ENCODE assay signal across 10 mouse cellular contexts in the genomic region with DNA sequence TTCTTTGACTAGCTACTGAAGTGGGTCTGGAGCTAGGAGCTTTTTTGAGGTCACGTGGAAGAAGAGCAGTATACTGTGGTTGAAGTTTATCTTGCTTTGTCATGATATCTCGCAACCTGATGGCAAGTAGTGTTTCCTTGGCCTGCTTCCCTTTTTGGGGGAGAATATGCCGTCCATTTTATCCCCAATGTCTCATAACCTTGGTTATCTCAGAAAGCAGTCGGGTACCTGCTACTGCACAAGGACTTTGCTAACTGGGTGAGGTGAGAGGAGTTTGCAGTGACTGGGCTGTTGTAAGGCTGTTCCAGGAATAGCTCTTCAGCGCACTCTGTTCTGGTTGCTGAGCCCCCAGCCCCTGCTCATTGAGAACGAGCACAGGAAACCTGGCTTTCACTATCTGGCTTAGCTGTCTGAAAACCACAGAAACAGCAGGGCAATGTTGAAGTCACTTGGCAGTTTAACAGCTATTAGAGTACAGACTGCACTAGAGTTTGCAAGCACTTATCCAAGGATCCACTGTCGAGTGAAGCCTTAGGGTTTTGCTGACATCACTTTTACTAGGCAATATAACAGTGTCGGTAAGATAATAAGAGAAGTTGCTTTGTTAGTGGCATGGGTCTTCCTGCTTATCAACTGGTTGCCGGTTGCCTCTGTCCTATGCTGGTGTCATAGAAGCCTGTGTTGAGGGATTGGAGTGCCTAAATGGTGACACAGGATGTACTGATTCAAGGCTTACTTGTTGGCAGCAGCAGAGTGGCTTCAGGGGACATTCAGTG. TPM values are rescaled to one million over a fixed set of nuclear protein-coding genes. Genes with fewer than 3 reads are reported as not detected.
DNase-seq lines count a peak whose midpoint lies in the region; ATAC-seq and TF ChIP-seq lines count a peak whose summit lies in the region.
"Had no signal": no experiment of that assay in that cellular context is flagged by ENCODE, and none has a peak within 500 bp of the region (broad histone marks: within the 10 kb centered on the region; RNA-seq: fewer than 3 reads in every experiment).

No protein-coding gene starts in this region.

- peak overlapping the region; percentile 33; the same call in 1 of the 2 replicates for H3K27ac ChIP-seq in heart, postnatal 0 days (ENCODE audit: low read depth)
- H3K27ac ChIP-seq in kidney, embryonic 14.5 days (ENCODE audit: low read depth, low read length): no peak overlapping the region
- H3K27ac ChIP-seq: left cerebral cortex, adult 2 months had no signal

- intact Hi-C loops in heart, postnatal 25 days (cut with DNase I): no loop called here

- H3K4me2 ChIP-seq in heart, postnatal 0 days (ENCODE audit: low read depth, low read length): 0 out of 2 replicates have a peak overlapping the region, but pooled peaks have one; percentile 13
- H3K4me2 ChIP-seq in kidney, embryonic 14.5 days (replicated peaks; ENCODE audit: low read depth, low read length): no peak overlapping the region
- H3K4me2 ChIP-seq: lung, embryonic 14.5 days had no signal

- DNase-seq in heart, postnatal 0 days (ENCODE audit: low spot score): peak; percentile 65
- DNase-seq in heart, postnatal 25 days (ENCODE audit: low spot score): no peak
- peak; percentile 92 for DNase-seq in MEL-GATA-1-ER (ENCODE audit: extremely low read depth, low read depth)
- DNase-seq in induced T-regulatory cell, adult 2 months (ENCODE audit: low read depth): peak; percentile 65
- DNase-seq in natural killer cell, adult 2 months (ENCODE audit: low spot score in 2 of 2): peak; percentile 4 to 6
- DNase-seq in gastrocnemius, adult 18-20 months (ENCODE audit: low spot score): no peak
- DNase-seq: lung, embryonic 14.5 days had no signal

- no peak for TF ChIP-seq CTCF in heart, postnatal 0 days (IDR thresholded peaks at IDR 0.05; ENCODE audit: low read depth)

- no peak overlapping the region for H3K4me3 ChIP-seq in heart, postnatal 0 days (ENCODE audit: low read depth, low read length)
- H3K4me3 ChIP-seq in kidney, embryonic 14.5 days (ENCODE audit: low read length): no peak overlapping the region
- H3K4me3 ChIP-seq: left cerebral cortex, adult 2 months had no signal

- peaks cover 7% of the 10 kb centered on the region; the same call in 1 of the 2 replicates for H3K4me1 ChIP-seq in heart, postnatal 0 days (ENCODE audit: control insufficient read depth, insufficient read depth)
- no peaks in the 10 kb centered on the region for H3K4me1 ChIP-seq in kidney, embryonic 14.5 days (ENCODE audit: control insufficient read depth, insufficient read depth, low read length)

- peak; percentile 75 for ATAC-seq in heart, postnatal 0 days (ENCODE audit: insufficient read depth, low read depth)
- ATAC-seq in kidney, embryonic 14.5 days (ENCODE audit: low FRiP score, low TSS enrichment): no peak
- ATAC-seq: forebrain, embryonic 14.5 days had no signal

- peaks cover 49% of the 10 kb centered on the region for H3K36me3 ChIP-seq in heart, postnatal 0 days (replicated peaks; ENCODE audit: control insufficient read depth, insufficient read depth, low read length)
- peaks cover 16% of the 10 kb centered on the region for H3K36me3 ChIP-seq in kidney, embryonic 14.5 days (ENCODE audit: control insufficient read depth, insufficient read depth, low read length)

- no peaks in the 10 kb centered on the region for H3K9me3 ChIP-seq in heart, postnatal 0 days (replicated peaks; ENCODE audit: control insufficient read depth, low read length)
- no peaks in the 10 kb centered on the region for H3K9me3 ChIP-seq in kidney, embryonic 14.5 days (ENCODE audit: control insufficient read depth, low read length)

- no peak overlapping the region for H3K9ac ChIP-seq in heart, postnatal 0 days (replicated peaks; ENCODE audit: low read depth, low read length)
- no peak overlapping the region for H3K9ac ChIP-seq in kidney, embryonic 14.5 days (ENCODE audit: low read depth, low read length)
- H3K9ac ChIP-seq: lung, embryonic 14.5 days had no signal

- H3K27me3 ChIP-seq in heart, postnatal 0 days (ENCODE audit: control insufficient read depth, insufficient read depth, low read length): no peaks in the 10 kb centered on the region
- no peaks in the 10 kb centered on the region for H3K27me3 ChIP-seq in kidney, embryonic 14.5 days (ENCODE audit: control insufficient read depth, insufficient read depth, low read length)

- WGBS in heart, postnatal 0 days: 22% methylated on average over 9 of the region's 9 CpGs
- 89% methylated on average over 9 of the region's 9 CpGs for WGBS in kidney, embryonic 14.5 days

- no peak for TF ChIP-seq EP300 in heart, postnatal 0 days (IDR thresholded peaks at IDR 0.05; ENCODE audit: low read depth)

RNA-seq across cellular contexts. Expression of gene Psmd6, which starts 32.6 kb away (rescaled TPM):
- total RNA-seq in heart, postnatal 0 days (2014; rRNA removed; ENCODE audit: low replicate concordance): 111 and 132 TPM in 2 replicates
- polyA plus RNA-seq in heart, postnatal 0 days (2015; fragmentation: Nextera tagmentation; extraction: Ambion mirVana): 173 and 184 TPM in 2 replicates
- 10 to 100 TPM; 78.7 to 84.2 TPM for total RNA-seq in heart, postnatal 25 days (2021)
- total RNA-seq in gastrocnemius, adult 18-20 months (2021): 100 to 1,000 TPM; 134 to 140 TPM
- 232 and 248 TPM in 2 replicates for polyA plus RNA-seq in kidney, embryonic 14.5 days (2014; fragmentation: Nextera tagmentation; extraction: Ambion mirVana)

Comparison
In these comparisons a context has a peak if more than half of its experiments do, and no peak if none do; other contexts are left out.
1. DNase-seq: peak in heart, postnatal 0 days (single experiment), MEL-GATA-1-ER (single experiment), induced T-regulatory cell, adult 2 months (single experiment) and natural killer cell, adult 2 months (2 of 2); none in heart, postnatal 25 days (single experiment) and gastrocnemius, adult 18-20 months (single experiment).